ENCODE assay signal across 8 mouse cellular contexts in genomic region chrX:152926991-152927390, GRCm38 (mm10).
DNase-seq lines count a peak whose midpoint lies in the region; TF ChIP-seq lines count a peak whose summit lies in the region.
"Had no signal": no experiment of that assay in that cellular context is flagged by ENCODE, and none has a peak within 500 bp of the region (broad histone marks: within the 10 kb centered on the region; RNA-seq: fewer than 3 reads in every experiment).

No protein-coding gene starts in this region.

- no peaks in the 10 kb centered on the region for H3K36me3 ChIP-seq in splenic B cell, adult 2 months (ENCODE audit: control insufficient read depth, insufficient read depth, low read length, poor library complexity, severe bottlenecking)
- H3K36me3 ChIP-seq: embryonic facial prominence, embryonic 15.5 days had no signal

- H3K27ac ChIP-seq in layer of hippocampus, adult 2 months = no peak overlapping the region
- H3K27ac ChIP-seq: embryonic facial prominence, embryonic 15.5 days had no signal

- TF ChIP-seq CTCF in layer of hippocampus, adult 2 months (conservative IDR thresholded peaks at IDR 0.05) = peak; percentile 78

- DNase-seq in kidney, postnatal 14 days = peak; percentile 4
- DNase-seq in kidney, adult 18-20 months = no peak
- DNase-seq in MN1 (ENCODE audit: low spot score) = peak; percentile 42
- peak; percentile 52 to 55 for DNase-seq in cerebellum, postnatal 10 days
- peak in 1 of 2 experiments; percentile 42 for DNase-seq in layer of hippocampus, adult 2 months (ENCODE audit: low spot score in 2 of 2)
- peak; percentile 1 for DNase-seq in splenic B cell, adult 2 months (ENCODE audit: low read depth, low spot score)
- no peak for DNase-seq in heart, adult 9 months (ENCODE audit: low spot score in 2 of 2)

- H3K27me3 ChIP-seq in splenic B cell, adult 2 months (ENCODE audit: control insufficient read depth, insufficient read depth, low read length, poor library complexity, severe bottlenecking) = no peaks in the 10 kb centered on the region
- H3K27me3 ChIP-seq: embryonic facial prominence, embryonic 15.5 days had no signal

- H3K4me3 ChIP-seq in layer of hippocampus, adult 2 months = no peak overlapping the region
- H3K4me3 ChIP-seq: embryonic facial prominence, embryonic 15.5 days had no signal

Comparison
In these comparisons a context has a peak if more than half of its experiments do, and no peak if none do; other contexts are left out.
1. DNase-seq: peak in kidney, postnatal 14 days (single experiment), MN1 (single experiment), cerebellum, postnatal 10 days (2 of 2) and splenic B cell, adult 2 months (single experiment); none in kidney, adult 18-20 months (single experiment) and heart, adult 9 months (0 of 2).